Mouse (Mus musculus) urinary bladder, adult 2 months (tissue): Measurements from ENCODE around the gene Ppm1h. TPM values are rescaled to one million over a fixed set of nuclear protein-coding genes. Genes with fewer than 3 reads are reported as not detected.

ENCODE experiments used
- DNase-seq: peaks from one replicate; pipeline ENCODE4 v3.0.0; 2022; ENCODE audit warnings: low spot score
- polyA plus RNA-seq: library from polyadenylated mRNA; depleted of rRNA; stranded (reverse); fragments of >200 nt; gene quantifications from 2 replicates; pipeline ENCODE4 v1.2.3, GENCODE M21; 2012

The Ppm1h gene
- polyA plus RNA-seq, 1 experiment = 20.9 TPM

- no peak for DNase-seq
These were observed 26.3 kb downstream of the Ppm1h start for GRCm38 (mm10) chr10:122704901-122705300.

GRCm38 (mm10) chr10:122705457-122705856, 26.9 kb downstream of the Ppm1h start:
- no peak for DNase-seq

GRCm38 (mm10) chr10:122711381-122711811, 32.8 kb downstream of the Ppm1h start:
- no peak for DNase-seq

- DNase-seq = no peak
These were observed 33.7 kb downstream of the Ppm1h start for GRCm38 (mm10) chr10:122712307-122712706.

GRCm38 (mm10) chr10:122715856-122716255, 37.3 kb downstream of the Ppm1h start:
- no peak for DNase-seq

GRCm38 (mm10) chr10:122716286-122716685, 37.7 kb downstream of the Ppm1h start:
- no peak for DNase-seq

GRCm38 (mm10) chr10:122716739-122717474, 38.3 kb downstream of the Ppm1h start:
- no peak for DNase-seq

- DNase-seq = no peak
These were observed 39.3 kb downstream of the Ppm1h start for GRCm38 (mm10) chr10:122717754-122718415.

GRCm38 (mm10) chr10:122718951-122719350, 40.4 kb downstream of the Ppm1h start:
- no peak for DNase-seq

GRCm38 (mm10) chr10:122722111-122722510, 43.5 kb downstream of the Ppm1h start:
- no peak for DNase-seq

GRCm38 (mm10) chr10:122724692-122725091, 46.1 kb downstream of the Ppm1h start:
- DNase-seq = no peak

GRCm38 (mm10) chr10:122727228-122727627, 48.7 kb downstream of the Ppm1h start:
- no peak for DNase-seq

GRCm38 (mm10) chr10:122728172-122728571, 49.6 kb downstream of the Ppm1h start:
- DNase-seq = no peak

- no peak for DNase-seq
These were observed 53.6 kb downstream of the Ppm1h start for GRCm38 (mm10) chr10:122732146-122732545.

- DNase-seq = no peak
These were observed 56.0 kb downstream of the Ppm1h start for GRCm38 (mm10) chr10:122734521-122734920.

GRCm38 (mm10) chr10:122735284-122735784, 56.8 kb downstream of the Ppm1h start:
- no peak for DNase-seq

- no peak for DNase-seq
These were observed 58.3 kb downstream of the Ppm1h start for GRCm38 (mm10) chr10:122736835-122737234.

- no peak for DNase-seq
These were observed 60.0 kb downstream of the Ppm1h start for GRCm38 (mm10) chr10:122738526-122738925.

- no peak for DNase-seq
These were observed 60.5 kb downstream of the Ppm1h start for GRCm38 (mm10) chr10:122739037-122739436.

GRCm38 (mm10) chr10:122740117-122740516, 61.6 kb downstream of the Ppm1h start:
- DNase-seq = no peak

GRCm38 (mm10) chr10:122741191-122741590, 62.6 kb downstream of the Ppm1h start:
- no peak for DNase-seq

- no peak for DNase-seq
These were observed 63.6 kb downstream of the Ppm1h start for GRCm38 (mm10) chr10:122742136-122742535.

- no peak for DNase-seq
These were observed 64.8 kb downstream of the Ppm1h start for GRCm38 (mm10) chr10:122743361-122743760.
